Mouse (Mus musculus) urinary bladder, adult 2 months (tissue): ENCODE results near the gene Bcl2a1b. TPM values are rescaled to one million over a fixed set of nuclear protein-coding genes. Genes with fewer than 3 reads are reported as not detected.
A peak's percentile ranks its signal among the peaks of the same experiment; 100 is the strongest.
"Not testable (repeated sequence)": the region's sequence is repeated elsewhere in the genome, so short reads cannot be mapped to it uniquely, and the experiment has no call there.

Experiments used
- DNase-seq: peaks from one replicate; pipeline ENCODE4 v3.0.0; 2022; ENCODE audit warnings: low spot score
- polyA plus RNA-seq: library from polyadenylated mRNA; depleted of rRNA; stranded (reverse); fragments of >200 nt; gene quantifications from 2 replicates; pipeline ENCODE4 v1.2.3, GENCODE M21; 2012; rRNA removed

Gene Bcl2a1b
- 3.5 and 4.5 TPM in 2 replicates for polyA plus RNA-seq

GRCm38 (mm10) chr9:89198969-89199416 is at the start of gene Bcl2a1b, which contains the start of gene Gm29094:
Gene Bcl2a1b (plus strand): TSS chr9:89199209.
Gene Gm29094 (plus strand): TSS chr9:89199379.
- DNase-seq, result not testable (repeated sequence)

GRCm38 (mm10) chr9:89172539-89172938 is 26.5 kb upstream of the Bcl2a1b start:
- DNase-seq, result not testable (repeated sequence)

- DNase-seq, result peak; percentile 32
These were observed 20.2 kb upstream of the Bcl2a1b start for GRCm38 (mm10) chr9:89178833-89179232.

- not testable (repeated sequence) for DNase-seq
These were observed 19.5 kb upstream of the Bcl2a1b start for GRCm38 (mm10) chr9:89179469-89179868.

GRCm38 (mm10) chr9:89187006-89187405 is 12.0 kb upstream of the Bcl2a1b start:
- not testable (repeated sequence) for DNase-seq

GRCm38 (mm10) chr9:89195483-89195882 is 3.5 kb upstream of the Bcl2a1b start:
- DNase-seq, result not testable (repeated sequence)

- DNase-seq, result not testable (repeated sequence)
These were observed 1.5 kb upstream of the Bcl2a1b start for GRCm38 (mm10) chr9:89197509-89197908.

- not testable (repeated sequence) for DNase-seq
These were observed 660 bp upstream of the Bcl2a1b start for GRCm38 (mm10) chr9:89198349-89198748.

GRCm38 (mm10) chr9:89202256-89202655 is 3.2 kb downstream of the Bcl2a1b start:
- DNase-seq, result not testable (repeated sequence)

- DNase-seq, result not testable (repeated sequence)
These were observed 9.9 kb downstream of the Bcl2a1b start for GRCm38 (mm10) chr9:89208939-89209338.

- not testable (repeated sequence) for DNase-seq
These were observed 11.5 kb downstream of the Bcl2a1b start, which contains the start of gene Mthfs for GRCm38 (mm10) chr9:89210353-89211064. Gene Mthfs (plus strand): TSS chr9:89210676.

GRCm38 (mm10) chr9:89211065-89211858 is 12.3 kb downstream of the Bcl2a1b start:
- DNase-seq, result peak; percentile 97

- DNase-seq, result not testable (repeated sequence)
These were observed 13.4 kb downstream of the Bcl2a1b start for GRCm38 (mm10) chr9:89212428-89212827.

GRCm38 (mm10) chr9:89218174-89218573 is 19.2 kb downstream of the Bcl2a1b start:
- not testable (repeated sequence) for DNase-seq

GRCm38 (mm10) chr9:89219668-89220067 is 20.7 kb downstream of the Bcl2a1b start:
- DNase-seq, result not testable (repeated sequence)

- not testable (repeated sequence) for DNase-seq
These were observed 21.8 kb downstream of the Bcl2a1b start for GRCm38 (mm10) chr9:89220704-89221287.

GRCm38 (mm10) chr9:89226071-89226470 is 27.1 kb downstream of the Bcl2a1b start:
- DNase-seq, result no peak

- DNase-seq, result no peak
These were observed 29.1 kb downstream of the Bcl2a1b start for GRCm38 (mm10) chr9:89228122-89228521.

GRCm38 (mm10) chr9:89230897-89231497 is 32.0 kb downstream of the Bcl2a1b start:
- not testable (repeated sequence) for DNase-seq

GRCm38 (mm10) chr9:89237131-89237530 is 38.1 kb downstream of the Bcl2a1b start:
- DNase-seq, result not testable (repeated sequence)

GRCm38 (mm10) chr9:89238976-89239505 is 40.0 kb downstream of the Bcl2a1b start:
- not testable (repeated sequence) for DNase-seq
